Mouse (Mus musculus) limb, embryonic 11.5 days (tissue): ENCODE results near the gene Zfyve28. TPM values are rescaled to one million over a fixed set of nuclear protein-coding genes. Genes with fewer than 3 reads are reported as not detected.

Source experiments
- ATAC-seq: fragments of 200-750 bp; cut with Nextera tagmentation; 2 replicates; pipeline ENCODE4 v1.8.0; 2017; ENCODE audit warnings: low read depth; ENCODE audit not compliant: insufficient number of reproducible peaks, low FRiP score, low TSS enrichment
- DNase-seq: peaks from one replicate; pipeline ENCODE4 v3.0.0-alpha.2; 2015; ENCODE audit warnings: low spot score
- H3K27ac ChIP-seq: fragments of 300-500 bp; sonication (generic); replicated peaks from 2 replicates; pipeline ENCODE4 v1.5.1; 2014; ENCODE audit warnings: low read depth, mild to moderate bottlenecking, low read length
- H3K27me3 ChIP-seq: fragments of 300-500 bp; sonication (generic); 2 replicates; pipeline ENCODE4 v1.6.1; 2014; ENCODE audit warnings: mild to moderate bottlenecking, low read length, mixed read lengths; ENCODE audit not compliant: control insufficient read depth, insufficient read depth
- H3K36me3 ChIP-seq: fragments of 300-500 bp; sonication (generic); 2 replicates; pipeline ENCODE4 v1.6.1; 2014; ENCODE audit warnings: mild to moderate bottlenecking, low read length, moderate library complexity, mixed read lengths; ENCODE audit not compliant: control insufficient read depth, insufficient read depth
- H3K4me1 ChIP-seq: fragments of 300-500 bp; sonication (generic); 2 replicates; pipeline ENCODE4 v1.6.1; 2014; ENCODE audit warnings: low read length, mixed read lengths; ENCODE audit not compliant: control insufficient read depth, insufficient read depth
- H3K4me2 ChIP-seq: fragments of 300-500 bp; sonication (generic); 2 replicates; pipeline ENCODE4 v1.6.1; 2014; ENCODE audit warnings: low read depth, mild to moderate bottlenecking, moderate library complexity; ENCODE audit not compliant: severe bottlenecking
- H3K4me3 ChIP-seq: fragments of 300-500 bp; sonication (generic); 2 replicates; pipeline ENCODE4 v1.5.1; 2014; ENCODE audit warnings: low read depth, low read length
- H3K9ac ChIP-seq: fragments of 300-500 bp; sonication (generic); 2 replicates; pipeline ENCODE4 v1.6.1; 2014; ENCODE audit warnings: mild to moderate bottlenecking, low read length
- H3K9me3 ChIP-seq: fragments of 300-500 bp; sonication (generic); 2 replicates; pipeline ENCODE4 v1.6.1; 2016; ENCODE audit warnings: low read length; ENCODE audit not compliant: control insufficient read depth
- WGBS: fragments of 180-500 bp; shearing (Covaris S2); extraction: QIAGEN DNeasy Blood & Tissue Kit; methylation state at CpG from one replicate; pipeline ENCODE4 v1.1.7; 2014; 5-methylcytosine and 5-hydroxymethylcytosine counted together
- polyA plus RNA-seq: library from polyadenylated mRNA; unstranded; fragments of >200 nt; fragmentation: Nextera tagmentation; extraction: Ambion mirVana; gene quantifications from 2 replicates; pipeline ENCODE4 v1.2.1, GENCODE M21; 2014

Zfyve28 gene
- polyA plus RNA-seq, 1 experiment from 2014 or later, result 0.61 TPM

GRCm38 (mm10) chr5:34185051-34185580 lies 103.1 kb downstream of the Zfyve28 start:
- ATAC-seq (no peak), DNase-seq (no peak)
- Histone ChIP-seq H3K4me3 (no peak overlapping the region), H3K9me3 (no peaks in the 10 kb centered on the region), H3K36me3 (peaks cover 2% of the 10 kb centered on the region; the same call in 1 of the 2 replicates), H3K9ac (no peak overlapping the region), H3K4me2 (peak overlapping the region; percentile 90; the same call in 1 of the 2 replicates), H3K4me1 (peaks cover 16% of the 10 kb centered on the region), H3K27me3 (no peaks in the 10 kb centered on the region), H3K27ac (no peak overlapping the region)
- 95% methylated on average over 1 of the region's 1 CpGs for WGBS

- Histone ChIP-seq H3K4me2 (no peak overlapping the region), H3K9me3 (no peaks in the 10 kb centered on the region), H3K27me3 (no peaks in the 10 kb centered on the region), H3K36me3 (peaks cover 2% of the 10 kb centered on the region; the same call in 1 of the 2 replicates), H3K4me3 (no peak overlapping the region), H3K4me1 (peaks cover 16% of the 10 kb centered on the region), H3K9ac (no peak overlapping the region), H3K27ac (no peak overlapping the region)
- no peak for DNase-seq
- WGBS, result 88% methylated on average over 3 of the region's 3 CpGs
- ATAC-seq, result no peak
Observed at GRCm38 (mm10) chr5:34183976-34184375, 104.3 kb downstream of the Zfyve28 start.

- H3K36me3 ChIP-seq, result peaks cover 2% of the 10 kb centered on the region; the same call in 1 of the 2 replicates
- H3K9ac ChIP-seq, result no peak overlapping the region
- H3K4me1 ChIP-seq, result peaks cover 13% of the 10 kb centered on the region
- DNase-seq (no peak), ATAC-seq (no peak)
- H3K4me2 ChIP-seq, result no peak overlapping the region
- no peaks in the 10 kb centered on the region for H3K9me3 ChIP-seq
- WGBS, result 79% methylated on average over 5 of the region's 5 CpGs
- H3K27ac ChIP-seq, result no peak overlapping the region
- no peak overlapping the region for H3K4me3 ChIP-seq
- no peaks in the 10 kb centered on the region for H3K27me3 ChIP-seq
Observed at GRCm38 (mm10) chr5:34183156-34183880, 104.9 kb downstream of the Zfyve28 start.

DNA sequence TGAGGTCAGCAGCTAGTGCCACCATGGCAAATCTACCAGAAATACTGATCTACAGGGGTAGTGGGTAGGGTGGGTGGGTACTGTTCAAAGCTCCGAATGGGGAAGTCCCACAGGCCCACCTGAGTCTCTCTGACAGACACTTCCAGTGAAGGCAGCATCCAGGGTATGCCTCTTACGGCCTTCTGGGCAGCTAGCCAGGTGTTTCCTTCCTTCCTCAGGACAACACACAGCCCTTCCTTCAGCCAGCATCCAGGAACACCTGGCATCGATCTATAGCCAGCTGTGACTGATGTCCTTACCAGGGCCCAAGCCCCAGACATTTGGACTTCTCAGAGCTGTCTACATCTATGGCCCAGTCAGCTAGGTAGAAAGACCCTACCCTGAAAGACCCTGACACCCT lies 105.8 kb downstream of the Zfyve28 start:
- no peak overlapping the region for H3K27ac ChIP-seq
- H3K27me3 ChIP-seq, result no peaks in the 10 kb centered on the region
- DNase-seq (no peak), ATAC-seq (no peak)
- H3K4me3 ChIP-seq, result no peak overlapping the region
- H3K36me3 ChIP-seq, result peaks cover 4% of the 10 kb centered on the region; the same call in 1 of the 2 replicates
- no peak overlapping the region for H3K9ac ChIP-seq
- H3K4me1 ChIP-seq, result peaks cover 11% of the 10 kb centered on the region
- H3K9me3 ChIP-seq, result no peaks in the 10 kb centered on the region
- 89% methylated on average over 3 of the region's 3 CpGs for WGBS
- no peak overlapping the region for H3K4me2 ChIP-seq

- ATAC-seq (no peak), DNase-seq (peak; percentile 15)
- no peak overlapping the region for H3K4me2 ChIP-seq
- peaks cover 9% of the 10 kb centered on the region for H3K36me3 ChIP-seq
- H3K4me1 ChIP-seq, result no peaks in the 10 kb centered on the region
- H3K9ac ChIP-seq, result no peak overlapping the region
- no peak overlapping the region for H3K4me3 ChIP-seq
- 93% methylated on average over 4 of the region's 4 CpGs for WGBS
- no peaks in the 10 kb centered on the region for H3K27me3 ChIP-seq
- H3K9me3 ChIP-seq, result no peaks in the 10 kb centered on the region
- no peak overlapping the region for H3K27ac ChIP-seq
Observed at GRCm38 (mm10) chr5:34177821-34178220, 110.4 kb downstream of the Zfyve28 start.

- WGBS, result 94% methylated on average over 2 of the region's 2 CpGs
- Histone ChIP-seq H3K4me2 (no peak overlapping the region), H3K4me3 (no peak overlapping the region), H3K9ac (no peak overlapping the region), H3K9me3 (no peaks in the 10 kb centered on the region), H3K27ac (no peak overlapping the region), H3K4me1 (no peaks in the 10 kb centered on the region), H3K27me3 (no peaks in the 10 kb centered on the region), H3K36me3 (peaks cover 7% of the 10 kb centered on the region)
- DNase-seq (peak; percentile 15), ATAC-seq (no peak)
Observed at GRCm38 (mm10) chr5:34177091-34177490, 111.2 kb downstream of the Zfyve28 start.

- Histone ChIP-seq H3K27me3 (no peaks in the 10 kb centered on the region), H3K27ac (no peak overlapping the region), H3K4me3 (no peak overlapping the region), H3K4me1 (no peaks in the 10 kb centered on the region), H3K4me2 (no peak overlapping the region), H3K9me3 (no peaks in the 10 kb centered on the region), H3K36me3 (peaks cover 7% of the 10 kb centered on the region), H3K9ac (no peak overlapping the region)
- DNase-seq (peak; percentile 10), ATAC-seq (no peak)
- 78% methylated on average over 10 of the region's 10 CpGs for WGBS
Observed at GRCm38 (mm10) chr5:34176691-34177090, 111.6 kb downstream of the Zfyve28 start.

GRCm38 (mm10) chr5:34175403-34175694 lies 112.9 kb downstream of the Zfyve28 start:
- Histone ChIP-seq H3K27ac (no peak overlapping the region), H3K9ac (no peak overlapping the region)

More at GRCm38 (mm10) chr5:34175403-34175694, 112.9 kb downstream of the Zfyve28 start:
- Histone ChIP-seq H3K9me3 (no peaks in the 10 kb centered on the region), H3K36me3 (peaks cover 7% of the 10 kb centered on the region), H3K27me3 (no peaks in the 10 kb centered on the region), H3K4me2 (no peak overlapping the region), H3K4me3 (no peak overlapping the region), H3K4me1 (no peaks in the 10 kb centered on the region)
- WGBS, result 21% methylated on average over 5 of the region's 5 CpGs
- ATAC-seq (no peak), DNase-seq (peak; percentile 18)
